Mouse (Mus musculus): ENCODE measurements around the gene Aimp1.

Gene Aimp1

DNA sequence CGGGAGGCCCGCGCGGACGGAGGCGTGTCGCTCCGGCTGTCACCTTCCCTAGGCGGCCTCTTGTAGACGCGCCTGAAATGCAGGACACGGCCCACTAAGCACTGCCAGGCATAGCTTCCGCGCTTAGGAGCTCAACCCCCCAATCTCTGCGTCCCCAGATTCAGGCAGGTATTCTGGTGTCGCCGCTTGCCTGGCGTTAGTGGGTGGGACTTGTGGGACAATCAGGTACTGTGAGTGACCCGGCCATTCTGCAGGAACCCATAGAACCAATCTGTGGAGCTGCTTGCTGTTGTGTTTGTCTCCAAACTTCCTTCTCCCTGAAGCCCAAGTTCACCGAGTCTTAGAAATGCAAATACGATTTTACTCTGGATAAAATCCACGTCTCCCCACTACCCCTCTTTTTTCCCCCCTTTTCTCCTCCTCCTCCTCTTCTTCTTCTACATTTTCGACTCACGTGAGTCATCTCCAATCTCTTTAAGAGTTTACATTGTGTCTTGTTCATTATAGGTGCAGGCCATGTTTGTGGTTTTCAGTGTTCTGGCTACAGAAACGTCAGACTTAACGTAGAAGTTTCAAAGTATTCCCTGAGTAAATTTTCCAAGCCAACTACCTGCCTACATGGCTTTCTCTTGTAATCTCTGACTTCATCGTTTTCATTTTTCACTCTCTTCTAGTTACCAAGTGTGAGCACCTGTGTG, at the start of gene Aimp1:
TSS of gene Aimp1 (minus strand) at position 140 of the 698 bp plus-strand sequence.
- DNase-seq = no peak

DNA sequence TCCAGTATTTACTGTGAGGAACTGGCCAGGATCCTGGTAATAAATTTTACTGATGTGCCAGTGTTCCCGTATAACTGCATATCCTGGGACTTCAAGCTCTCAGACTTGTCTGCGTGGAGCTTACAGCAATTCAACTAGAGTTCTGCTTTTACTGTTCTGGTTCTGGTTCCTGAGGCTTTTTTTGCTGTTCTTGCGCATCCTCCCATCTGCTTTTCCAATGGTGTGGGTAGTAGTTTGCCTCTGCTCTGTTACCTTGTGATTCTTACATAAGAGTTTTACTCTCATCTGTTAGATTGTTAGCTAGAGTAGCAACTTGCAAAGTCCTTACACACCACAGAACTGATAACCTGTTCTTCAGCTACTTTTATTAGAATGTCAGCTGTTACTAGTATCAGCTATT, 40.2 kb upstream of the Aimp1 start:
- DNase-seq = peak; percentile 60

DNA sequence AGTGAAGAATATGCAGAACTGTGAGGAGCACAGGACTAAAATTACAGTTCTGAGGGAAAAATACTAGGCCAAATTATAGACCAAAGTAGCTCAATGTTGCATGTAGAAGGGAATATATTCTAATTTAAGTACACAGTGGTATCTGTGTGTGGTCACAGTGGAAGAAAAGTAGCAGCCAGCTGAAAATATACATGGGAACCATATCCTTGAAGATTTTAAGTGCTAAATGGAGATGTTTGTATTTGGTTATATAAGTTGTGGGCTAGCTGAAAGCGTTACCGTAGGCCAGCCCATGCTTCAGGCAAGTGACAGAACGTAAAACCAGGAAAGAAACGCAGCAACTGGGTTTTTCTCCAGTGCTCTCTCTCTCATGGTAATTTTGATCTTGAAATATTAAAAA, 33.1 kb upstream of the Aimp1 start:
- DNase-seq = no peak

DNA sequence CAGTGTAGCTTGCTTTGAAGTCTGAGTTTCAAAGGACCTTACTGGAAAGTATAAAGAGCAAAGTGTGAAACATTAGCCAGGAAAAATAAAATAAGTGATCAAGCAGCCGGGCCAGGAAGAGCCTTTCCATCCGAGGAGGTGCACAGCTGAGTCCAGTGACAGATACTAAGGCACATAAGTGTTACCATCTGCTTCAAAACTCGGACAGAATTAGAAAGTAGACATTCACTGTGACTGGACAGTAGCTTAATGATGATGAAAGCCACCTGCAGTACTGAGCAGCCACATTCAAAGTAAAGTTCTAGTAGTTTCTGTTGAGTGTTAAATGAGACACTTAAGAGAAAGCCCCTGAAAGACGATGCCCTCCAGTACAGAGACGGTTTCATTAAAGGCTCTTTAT, 29.7 kb upstream of the Aimp1 start:
- no peak for DNase-seq

DNA sequence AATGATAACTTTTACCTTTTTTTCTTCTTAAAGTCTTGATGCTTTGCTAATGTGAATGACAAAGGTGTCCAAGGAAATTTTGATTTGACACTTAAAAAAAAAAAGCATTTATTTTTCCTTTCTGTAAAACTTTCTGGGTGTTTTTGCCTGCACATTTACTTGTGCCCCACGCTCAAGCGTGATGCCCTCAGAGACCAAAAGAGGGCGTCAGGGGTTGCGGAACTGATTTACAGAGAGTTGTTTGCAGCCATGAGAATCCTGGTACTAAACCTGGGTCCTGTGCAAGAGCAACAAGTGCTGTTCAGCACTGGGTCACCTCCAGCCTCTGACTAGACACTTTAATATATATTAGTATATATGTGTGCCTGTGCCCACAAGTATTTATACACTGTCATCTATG, 22.8 kb upstream of the Aimp1 start:
- DNase-seq = no peak

DNA sequence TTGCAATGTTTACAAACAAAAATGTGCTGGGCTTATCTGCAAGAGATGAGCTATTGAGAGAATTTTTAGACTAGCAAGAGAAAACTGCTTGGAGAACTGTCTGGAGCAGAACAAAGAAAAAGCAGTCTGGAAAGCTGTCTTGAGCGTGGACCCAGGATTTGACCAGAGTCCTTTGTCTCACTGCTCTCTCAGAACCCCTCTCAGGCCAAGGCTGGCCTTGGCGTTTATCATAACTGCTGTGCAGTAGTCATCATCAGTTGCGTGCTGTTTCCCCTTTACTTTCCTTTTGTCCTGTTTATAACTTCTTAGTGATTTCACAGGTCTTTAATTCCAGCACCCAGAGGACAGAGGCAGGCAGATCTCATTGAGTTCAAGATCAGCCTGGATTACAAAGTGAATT, 20.0 kb upstream of the Aimp1 start:
- DNase-seq = no peak

- DNase-seq = no peak
Observed at GRCm38 (mm10) chr3:132701368-132701767, 17.2 kb upstream of the Aimp1 start.

DNA sequence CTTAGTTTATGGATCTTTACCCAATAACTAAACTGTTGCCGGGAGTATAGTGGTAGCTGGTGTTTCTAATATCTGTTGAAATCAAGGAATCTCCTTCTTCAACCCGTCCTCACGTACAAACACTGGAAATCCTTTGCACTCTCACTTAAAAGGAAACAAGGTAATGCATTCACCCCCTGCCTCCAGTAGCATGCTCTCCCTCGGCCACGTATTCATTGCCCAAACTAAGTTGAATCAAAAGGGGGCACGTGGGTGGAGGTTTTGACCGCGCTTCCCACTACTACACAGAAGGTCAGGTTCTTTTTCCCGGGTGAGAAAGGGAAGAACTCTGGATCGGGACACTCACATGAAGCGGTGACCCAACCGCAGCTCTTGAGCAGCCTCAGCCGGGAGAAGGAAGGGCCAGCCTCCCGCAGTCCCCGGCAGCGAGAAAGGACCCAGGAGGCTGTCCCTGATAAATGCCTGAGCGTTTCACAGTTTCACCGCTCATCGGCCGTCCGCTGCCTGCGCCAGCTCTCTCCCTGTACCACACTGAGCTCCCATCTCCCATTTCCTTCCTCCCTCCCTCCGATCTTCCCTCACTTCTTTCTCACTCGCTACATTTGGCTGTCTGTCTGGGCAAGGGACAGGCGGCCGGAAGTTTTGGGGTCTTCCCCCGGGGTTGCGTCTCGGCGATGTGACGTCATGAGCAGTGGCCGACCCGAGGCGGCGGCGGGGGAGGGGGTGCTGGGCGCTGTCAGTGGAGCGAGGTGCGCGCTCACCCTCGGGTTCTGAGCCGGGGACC, 531 bp downstream of the Aimp1 start, which contains the start of gene Tbck:
TSS of gene Tbck (plus strand) at position 698 of the 784 bp plus-strand sequence.
- peak; percentile 92 for DNase-seq

DNA sequence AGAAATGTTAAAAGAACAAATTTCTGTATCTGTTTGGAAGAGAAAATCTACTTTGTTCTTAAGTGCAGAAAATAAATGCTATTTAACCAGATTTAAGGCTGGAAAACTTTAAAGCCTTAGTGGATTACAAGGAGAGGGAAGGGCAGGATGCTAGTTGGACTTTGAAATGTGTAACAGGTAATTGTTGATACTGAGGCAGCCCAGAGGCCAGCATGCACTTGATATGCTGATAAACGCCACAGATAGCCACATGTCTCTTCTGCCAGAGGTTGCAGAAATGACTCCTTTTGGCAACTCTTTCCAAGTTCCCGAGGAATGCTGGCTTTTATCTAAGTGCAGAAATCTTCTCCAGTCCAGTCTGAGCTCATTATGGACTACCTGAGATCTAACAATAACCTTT, 6.7 kb downstream of the Aimp1 start:
- no peak for DNase-seq

DNA sequence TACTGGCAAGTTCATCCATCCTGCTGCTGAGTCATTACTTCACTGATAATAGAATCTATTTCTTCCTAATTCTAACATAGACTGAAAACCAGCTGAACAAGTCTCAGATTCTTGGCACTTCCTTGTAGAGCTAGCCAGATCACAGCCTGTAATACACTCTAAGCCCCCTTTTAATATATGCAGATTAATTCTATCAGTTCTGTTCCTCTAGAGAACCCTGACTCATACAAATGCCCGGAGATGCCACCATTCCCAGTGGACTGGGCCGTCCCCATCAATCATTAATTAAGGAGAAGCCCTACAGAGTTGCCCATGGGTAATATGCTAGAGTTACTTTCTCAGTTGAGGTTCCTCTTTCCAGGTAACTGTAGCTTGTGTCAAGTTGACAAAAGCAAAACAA, 28.2 kb downstream of the Aimp1 start:
- DNase-seq = no peak

DNA sequence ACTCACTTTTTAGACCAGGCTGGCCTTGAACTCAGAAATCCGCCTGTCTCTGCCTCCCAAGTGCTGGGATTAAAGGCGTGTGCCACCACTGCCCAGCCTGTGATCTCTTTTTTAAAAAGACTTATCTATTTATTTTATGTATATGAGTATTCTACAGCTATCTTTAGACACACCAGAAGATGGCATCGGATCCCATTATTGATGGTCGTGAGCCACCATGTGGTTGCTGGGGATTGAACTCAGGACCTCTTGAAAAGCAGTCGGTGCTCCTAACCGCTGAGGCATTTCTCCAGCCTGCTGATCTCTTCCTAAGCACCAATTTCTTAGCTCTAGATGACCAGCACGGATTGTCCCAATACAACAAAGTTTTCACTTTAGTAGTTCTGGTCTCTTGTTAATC, 30.2 kb downstream of the Aimp1 start:
- no peak for DNase-seq

DNA sequence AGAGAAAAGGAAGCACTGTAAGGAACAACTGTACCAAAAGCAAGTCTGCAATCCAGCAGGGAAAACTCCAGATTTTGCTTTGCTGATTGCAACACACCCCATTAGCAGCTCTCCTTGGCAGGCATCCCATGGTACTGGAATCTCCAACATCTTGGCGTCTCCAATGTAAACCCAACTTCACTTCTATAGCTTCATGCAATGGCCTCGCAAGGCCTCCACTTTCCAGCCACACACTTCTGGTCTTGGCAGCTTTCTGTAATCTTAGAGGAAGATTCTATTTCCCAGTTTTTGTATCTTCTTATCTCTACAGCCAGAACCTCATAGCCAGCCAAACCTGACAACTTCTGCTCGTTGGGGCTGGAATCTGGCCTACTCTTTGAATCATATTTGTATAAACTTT, 32.4 kb downstream of the Aimp1 start:
- DNase-seq = no peak

GRCm38 (mm10) chr3:132650191-132650590, 34.0 kb downstream of the Aimp1 start:
- DNase-seq = no peak

GRCm38 (mm10) chr3:132649368-132649767, 34.8 kb downstream of the Aimp1 start:
- no peak for DNase-seq

DNA sequence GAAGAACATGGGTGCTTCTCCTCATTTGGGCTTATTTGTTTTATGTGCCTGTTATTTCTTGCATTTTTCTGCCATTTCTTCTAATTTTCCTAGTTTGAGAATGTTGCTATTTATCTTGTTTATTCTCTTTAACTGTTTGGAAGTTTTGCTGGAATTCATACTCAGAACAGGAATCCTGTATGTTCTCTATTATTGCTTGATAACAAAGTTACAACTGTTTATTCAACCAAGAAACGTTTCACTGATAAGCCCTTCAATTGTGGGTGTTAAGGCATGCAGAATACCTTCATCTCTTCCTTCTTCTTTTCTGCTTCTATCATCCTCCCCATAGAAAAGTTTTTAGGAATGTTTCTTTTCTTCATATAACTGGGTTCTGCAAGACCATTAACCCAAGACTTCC, 37.4 kb downstream of the Aimp1 start:
- DNase-seq = no peak

DNA sequence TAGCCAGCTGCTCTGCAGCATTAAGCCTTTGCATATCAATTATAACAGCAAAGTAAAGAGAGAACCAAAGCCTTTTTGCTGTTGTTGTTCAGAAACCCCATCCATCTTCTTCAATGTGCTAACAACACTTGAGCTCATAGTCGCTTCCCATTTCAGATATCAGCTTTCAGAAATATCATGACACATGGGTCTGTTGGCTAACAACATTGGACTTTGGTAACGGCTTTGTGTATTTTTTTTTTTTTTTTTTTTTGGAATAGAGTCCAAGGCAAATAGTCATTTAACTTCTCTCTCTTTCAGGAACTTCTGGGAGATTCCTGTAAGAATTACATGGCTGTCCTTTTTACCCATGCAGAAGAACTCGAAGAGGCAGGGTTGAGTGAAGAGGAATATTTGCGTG, 40.1 kb downstream of the Aimp1 start:
- DNase-seq = no peak

DNA sequence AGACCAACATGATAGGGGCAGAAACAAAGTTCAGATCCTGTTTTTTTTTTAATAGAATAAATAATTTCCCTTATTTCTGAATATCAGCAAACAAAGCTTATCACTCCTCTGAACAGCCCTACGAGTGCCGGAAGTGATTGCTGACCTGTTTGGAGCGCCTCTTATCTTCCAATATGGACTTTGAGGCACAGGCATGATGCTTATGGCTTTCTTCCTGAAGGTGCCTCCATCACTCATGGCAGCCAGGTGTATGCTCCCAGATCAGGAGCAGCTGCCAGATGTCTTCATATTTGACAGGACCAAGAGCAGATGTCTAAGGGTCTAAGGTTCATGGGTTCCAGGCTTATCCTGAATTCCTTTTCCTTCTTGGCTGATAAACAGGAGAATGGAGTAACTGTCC, 47.1 kb downstream of the Aimp1 start:
- no peak for DNase-seq

DNA sequence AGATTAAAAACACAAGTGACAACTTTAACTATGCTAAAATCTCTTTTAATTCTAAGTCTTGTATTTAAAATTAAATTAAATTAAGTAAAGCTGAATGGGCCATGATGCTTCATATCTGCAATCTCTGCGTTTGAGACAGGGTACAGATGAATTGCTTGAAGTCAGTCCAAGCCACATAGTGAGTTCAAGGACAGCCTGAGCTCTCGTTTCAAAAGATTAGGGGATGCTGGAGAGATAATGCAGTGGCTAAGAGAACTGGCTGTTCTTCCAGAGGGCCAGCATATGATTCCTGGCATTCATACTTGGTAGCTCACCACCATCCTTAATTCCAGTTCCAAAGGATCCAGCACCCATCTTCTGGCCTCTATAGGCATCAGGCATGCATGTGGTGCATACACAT, 50.9 kb downstream of the Aimp1 start:
- no peak for DNase-seq

DNA sequence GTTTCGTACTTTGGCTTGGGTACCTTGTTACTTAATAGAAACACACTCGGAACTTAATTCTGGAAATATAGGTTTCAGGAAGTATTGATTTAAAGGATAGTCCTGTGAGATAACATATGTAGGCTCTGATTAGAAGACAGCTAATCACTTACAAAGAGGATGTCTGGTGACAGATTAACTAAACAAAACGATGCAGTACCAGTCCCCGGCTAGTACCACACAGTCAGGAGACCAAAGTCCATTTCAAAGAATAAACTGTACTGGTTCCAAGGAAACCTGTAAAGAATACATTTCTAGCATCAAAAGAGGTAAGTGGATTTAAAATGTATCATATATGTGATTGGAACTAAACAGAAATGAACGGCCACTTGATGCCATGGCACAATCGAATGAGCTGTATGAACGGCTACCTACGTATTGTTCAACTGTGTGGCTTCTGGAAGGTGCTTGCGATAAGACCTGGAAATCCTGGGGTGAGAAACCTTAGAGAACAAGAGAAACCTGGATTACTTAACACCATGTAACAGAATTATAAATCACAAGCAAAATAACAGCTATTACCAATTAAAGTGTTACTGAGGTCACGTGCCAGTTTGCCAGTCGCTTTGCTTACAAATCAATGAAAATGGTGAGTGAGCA, 54.5 kb downstream of the Aimp1 start, which contains the start of gene Gimd1:
TSS of gene Gimd1 (plus strand) at position 220 of the 639 bp plus-strand sequence.
- DNase-seq = no peak

DNA sequence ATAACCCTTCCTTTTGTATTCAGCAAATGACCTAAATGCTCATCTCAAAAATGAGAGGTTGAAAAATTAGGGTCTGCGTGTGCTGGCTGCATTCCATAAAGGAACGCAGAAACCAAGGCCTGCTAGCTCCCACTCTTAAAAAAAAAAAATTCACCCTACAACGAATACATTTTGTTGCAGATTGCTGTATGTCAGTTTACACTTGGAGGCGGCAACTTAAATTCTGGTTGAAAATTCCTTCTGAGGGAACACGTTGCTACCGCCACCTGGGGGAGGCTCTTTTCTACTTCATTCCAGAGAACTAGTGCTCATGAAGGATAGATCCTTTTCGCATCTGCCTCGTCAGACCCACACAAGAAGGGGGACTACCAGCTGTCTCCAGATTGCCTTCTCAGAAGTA, 55.4 kb downstream of the Aimp1 start:
- DNase-seq = peak; percentile 5
